Mouse (Mus musculus) testis, adult 2 months (tissue): ENCODE measurements at regions not wholly inside any gene's neighbourhood (a gene's known extent, or its start where the extent isn't known, plus 50 kb on each side); places are given as distances from the start of the nearest gene placed in this dataset.

Experiments used
- H3K27ac ChIP-seq: fragments of 200-500 bp; 2 replicates; pipeline ENCODE4 v1.5.1; 2012; ENCODE audit warnings: low read depth, low read length; ENCODE audit not compliant: control insufficient read depth, insufficient read depth
- H3K27me3 ChIP-seq: fragments of 200-500 bp; 2 replicates; pipeline ENCODE4 v1.6.1; 2012; ENCODE audit warnings: mild to moderate bottlenecking, low read length, moderate library complexity; ENCODE audit not compliant: control insufficient read depth, insufficient read depth
- H3K36me3 ChIP-seq: fragments of 200-500 bp; 2 replicates; pipeline ENCODE4 v1.6.1; 2012; ENCODE audit warnings: mild to moderate bottlenecking, low read length; ENCODE audit not compliant: control insufficient read depth, insufficient read depth
- H3K4me1 ChIP-seq: fragments of 200-500 bp; 2 replicates; pipeline ENCODE4 v1.6.1; 2012; ENCODE audit warnings: low read length; ENCODE audit not compliant: control insufficient read depth, insufficient read depth
- H3K4me3 ChIP-seq: fragments of 200-500 bp; 2 replicates; pipeline ENCODE4 v1.5.1; 2012; ENCODE audit warnings: low read depth, mild to moderate bottlenecking, low read length, moderate library complexity, mixed read lengths; ENCODE audit not compliant: control insufficient read depth
- CTCF ChIP-seq: fragments of 200-500 bp; IDR thresholded peaks from 2 replicates; pipeline ENCODE4 v1.5.1; 2012; ENCODE audit warnings: low read depth, mild to moderate bottlenecking, inconsistent platforms, low read length, moderate library complexity; ENCODE audit not compliant: control insufficient read depth, insufficient read depth, insufficient replicate concordance
- POLR2A ChIP-seq: fragments of 200-500 bp; IDR thresholded peaks from 2 replicates; pipeline ENCODE4 v1.6.1; 2012; ENCODE audit warnings: low read depth, mild to moderate bottlenecking, inconsistent platforms, low read length, moderate library complexity; ENCODE audit not compliant: control insufficient read depth

- Histone ChIP-seq H3K27ac (no peak overlapping the region), H3K4me3 (no peak overlapping the region), H3K36me3 (no peaks in the 10 kb centered on the region), H3K4me1 (no peaks in the 10 kb centered on the region), H3K27me3 (no peaks in the 10 kb centered on the region)
- TF ChIP-seq POLR2A = no peak
- no peak for TF ChIP-seq CTCF
Observed at GRCm38 (mm10) chr1:193971537-193971936, 601.4 kb upstream of the Camk1g start.

GRCm38 (mm10) chr1:193969264-193969908, 599.3 kb upstream of the Camk1g start:
- Histone ChIP-seq H3K27me3 (no peaks in the 10 kb centered on the region), H3K36me3 (no peaks in the 10 kb centered on the region), H3K4me3 (no peak overlapping the region), H3K4me1 (no peaks in the 10 kb centered on the region), H3K27ac (no peak overlapping the region)
- no peak for TF ChIP-seq CTCF
- TF ChIP-seq POLR2A = no peak

DNA sequence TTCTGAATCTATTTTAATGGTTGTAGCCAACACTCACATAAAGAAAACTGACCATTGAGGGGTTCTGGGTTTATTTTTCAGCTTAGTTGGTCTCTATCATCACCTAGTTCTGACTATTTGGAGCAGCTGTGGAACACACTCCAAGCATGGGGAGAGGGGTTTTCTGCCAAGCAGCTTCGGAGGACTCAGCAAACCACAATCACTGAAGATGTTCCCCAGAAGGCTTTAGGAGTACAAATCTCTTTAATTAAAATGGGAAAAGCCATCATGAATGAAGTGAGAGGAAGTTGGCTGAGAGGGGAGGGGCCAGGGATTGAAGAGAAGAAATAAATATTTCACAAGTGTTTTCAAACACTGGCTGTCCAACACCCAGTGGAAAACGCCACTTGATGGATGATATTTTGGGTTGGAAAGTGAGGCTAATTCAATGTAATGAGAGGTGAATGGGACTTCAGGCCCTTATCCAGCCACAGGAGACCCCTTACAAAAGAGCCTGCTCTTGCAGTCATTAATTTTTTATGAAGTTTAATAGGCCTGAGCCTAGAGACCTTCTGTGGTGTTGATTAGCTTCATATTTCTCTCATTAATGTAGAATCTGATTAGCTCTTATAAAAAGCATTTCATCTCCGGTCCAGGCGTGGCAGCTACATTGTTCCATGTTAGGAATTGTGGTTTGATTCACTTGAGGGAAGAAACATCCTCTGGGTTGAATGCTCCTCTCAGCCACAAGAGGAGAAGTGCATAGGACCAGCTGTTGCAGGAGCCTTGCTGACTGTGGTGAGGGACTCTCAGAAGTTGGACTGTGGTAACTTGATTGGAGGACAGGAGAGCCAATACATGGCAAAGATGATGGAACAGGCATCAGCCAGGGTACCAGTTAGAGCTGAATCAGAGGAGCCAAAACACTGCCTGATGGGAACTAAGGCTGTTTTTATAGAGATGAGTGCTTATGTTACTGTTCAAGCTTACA, 598.1 kb upstream of the Camk1g start:
- TF ChIP-seq POLR2A (no peak), CTCF (no peak)

GRCm38 (mm10) chr1:193966652-193967555, 596.8 kb upstream of the Camk1g start:
- H3K27me3 ChIP-seq = no peaks in the 10 kb centered on the region
- H3K4me1 ChIP-seq = no peaks in the 10 kb centered on the region
- TF ChIP-seq CTCF = no peak
- no peak for TF ChIP-seq POLR2A
- H3K27ac ChIP-seq = no peak overlapping the region
- H3K4me3 ChIP-seq = no peak overlapping the region
- H3K36me3 ChIP-seq = no peaks in the 10 kb centered on the region

More for the DNA sequence above, 598.1 kb upstream of the Camk1g start:
- Histone ChIP-seq H3K27ac (no peak overlapping the region), H3K36me3 (no peaks in the 10 kb centered on the region), H3K4me1 (no peaks in the 10 kb centered on the region), H3K4me3 (no peak overlapping the region), H3K27me3 (no peaks in the 10 kb centered on the region)

DNA sequence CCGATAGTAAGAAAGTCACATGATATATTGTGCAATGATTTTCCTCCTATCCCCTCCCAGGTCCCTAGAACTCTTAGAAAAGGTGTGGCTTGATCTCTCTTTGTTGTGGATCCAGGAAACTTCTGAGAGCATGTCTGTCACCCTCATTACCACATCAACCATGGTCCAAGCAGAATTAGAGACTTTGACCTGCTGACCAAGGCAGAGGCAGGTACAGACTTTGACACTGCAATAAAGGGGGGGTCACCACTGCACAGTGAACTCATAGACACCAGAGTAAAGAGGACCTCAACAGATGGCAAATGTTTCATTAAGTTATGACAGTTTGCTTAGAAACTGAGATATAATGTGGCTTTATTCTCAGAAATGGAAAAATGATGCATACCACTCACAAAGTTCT, 595.2 kb upstream of the Camk1g start:
- no peaks in the 10 kb centered on the region for H3K27me3 ChIP-seq

DNA sequence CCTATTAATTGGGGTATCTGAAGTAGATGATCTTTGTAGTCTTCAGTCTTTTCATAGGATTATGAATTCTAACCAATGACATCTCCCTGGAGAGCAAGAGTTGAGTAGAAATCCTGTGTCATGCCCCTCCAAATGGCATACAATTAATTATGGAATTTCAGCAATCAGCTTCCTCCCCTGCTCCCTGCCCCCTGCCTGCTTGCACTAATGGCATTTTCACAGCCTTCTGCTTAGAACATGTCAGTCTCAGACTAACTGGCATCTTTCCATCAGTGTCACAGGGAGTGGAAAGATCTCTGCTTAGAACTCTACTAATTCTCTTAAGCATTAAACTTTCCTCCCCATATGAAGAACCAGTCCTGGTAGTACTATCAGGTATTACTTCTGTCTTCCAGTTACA, 581.8 kb upstream of the Camk1g start:
- no peaks in the 10 kb centered on the region for H3K4me1 ChIP-seq
- no peaks in the 10 kb centered on the region for H3K27me3 ChIP-seq
- H3K4me3 ChIP-seq = no peak overlapping the region
- H3K27ac ChIP-seq = no peak overlapping the region
- no peak for TF ChIP-seq POLR2A
- no peak for TF ChIP-seq CTCF
- H3K36me3 ChIP-seq = no peaks in the 10 kb centered on the region

More for the DNA sequence above, 595.2 kb upstream of the Camk1g start:
- no peaks in the 10 kb centered on the region for H3K36me3 ChIP-seq
- TF ChIP-seq CTCF = no peak
- TF ChIP-seq POLR2A = no peak
- H3K27ac ChIP-seq = no peak overlapping the region
- no peaks in the 10 kb centered on the region for H3K4me1 ChIP-seq
- H3K4me3 ChIP-seq = no peak overlapping the region
